Mouse (Mus musculus) ovary, postnatal 36 days (tissue): ENCODE measurements around the gene Bbs9.

Experiments
- DNase-seq: peaks from one replicate; pipeline ENCODE4 v3.0.0; 2022; ENCODE audit warnings: low spot score, mixed read lengths

Gene Bbs9

GRCm38 (mm10) chr9:22690234-22690633 is 214.7 kb downstream of the Bbs9 start:
- no peak for DNase-seq

DNA sequence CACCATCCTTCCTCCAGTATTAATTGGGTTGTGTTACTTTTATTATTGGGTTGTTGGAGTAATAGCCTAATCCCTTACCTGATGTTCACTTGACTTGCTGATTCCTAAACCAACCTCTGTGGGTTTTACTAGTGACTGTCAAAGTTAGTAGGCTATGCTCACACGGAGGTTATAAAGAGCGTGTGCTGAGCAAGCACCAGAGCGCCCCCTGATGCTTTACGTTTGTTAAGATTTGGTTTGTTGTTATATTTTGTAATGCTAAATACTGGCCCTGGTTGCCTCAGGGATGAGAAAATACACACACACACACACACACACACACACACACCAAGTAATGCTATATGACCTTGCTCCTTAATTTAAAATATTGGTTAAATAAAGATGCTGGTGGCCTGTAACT is 219.9 kb downstream of the Bbs9 start:
- no peak for DNase-seq

- no peak for DNase-seq
Observed at GRCm38 (mm10) chr9:22696809-22697374, 221.4 kb downstream of the Bbs9 start.

- DNase-seq: no peak
Observed at GRCm38 (mm10) chr9:22697811-22698210, 222.3 kb downstream of the Bbs9 start.

- DNase-seq: no peak
Observed at GRCm38 (mm10) chr9:22698501-22698900, 223.0 kb downstream of the Bbs9 start.

- DNase-seq: no peak
Observed at GRCm38 (mm10) chr9:22702065-22702611, 226.6 kb downstream of the Bbs9 start.

DNA sequence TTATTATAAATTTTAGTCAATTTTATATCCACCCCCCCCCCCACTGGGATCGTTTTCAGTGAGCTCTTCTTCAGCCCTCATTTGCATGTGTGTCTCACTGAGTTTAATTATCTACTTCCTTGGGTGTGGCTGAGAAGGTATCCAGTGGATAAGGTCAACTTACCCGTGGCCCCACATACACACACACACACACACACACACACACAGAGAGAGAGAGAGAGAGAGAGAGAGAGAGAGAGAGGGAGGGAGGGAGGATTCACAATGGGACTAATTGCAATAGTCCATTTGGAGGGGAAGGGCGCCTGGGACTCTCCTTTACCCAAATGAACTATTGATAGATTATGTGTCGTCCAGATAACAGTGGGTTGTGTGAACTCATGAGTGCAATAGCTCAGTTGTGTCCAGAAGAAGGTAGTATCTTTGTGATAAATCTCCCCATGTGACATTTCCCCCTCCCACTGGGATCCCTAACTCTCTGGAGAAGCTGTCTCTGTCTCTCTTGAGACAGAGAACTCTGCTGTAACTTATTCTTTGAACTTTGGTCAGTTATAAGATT is 227.4 kb downstream of the Bbs9 start:
- no peak for DNase-seq

DNA sequence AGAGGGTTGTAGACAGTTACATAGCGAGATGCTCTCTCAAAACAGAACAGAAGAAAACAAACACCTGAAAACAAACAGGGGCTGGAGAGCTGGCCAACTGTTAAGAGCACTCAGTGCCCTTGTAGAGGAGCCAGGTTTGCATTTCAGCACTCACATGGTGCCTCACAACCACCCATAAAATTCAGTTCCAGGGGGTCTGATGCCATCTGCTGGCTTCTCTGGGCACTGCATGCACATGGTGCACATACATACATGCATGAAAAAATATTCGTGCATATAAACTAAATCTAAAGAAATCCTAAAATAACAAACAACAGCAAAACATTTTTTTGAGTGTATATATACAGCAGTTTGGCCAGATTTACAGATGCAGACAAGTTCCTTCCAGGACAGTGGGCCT is 228.0 kb downstream of the Bbs9 start:
- DNase-seq: no peak

DNA sequence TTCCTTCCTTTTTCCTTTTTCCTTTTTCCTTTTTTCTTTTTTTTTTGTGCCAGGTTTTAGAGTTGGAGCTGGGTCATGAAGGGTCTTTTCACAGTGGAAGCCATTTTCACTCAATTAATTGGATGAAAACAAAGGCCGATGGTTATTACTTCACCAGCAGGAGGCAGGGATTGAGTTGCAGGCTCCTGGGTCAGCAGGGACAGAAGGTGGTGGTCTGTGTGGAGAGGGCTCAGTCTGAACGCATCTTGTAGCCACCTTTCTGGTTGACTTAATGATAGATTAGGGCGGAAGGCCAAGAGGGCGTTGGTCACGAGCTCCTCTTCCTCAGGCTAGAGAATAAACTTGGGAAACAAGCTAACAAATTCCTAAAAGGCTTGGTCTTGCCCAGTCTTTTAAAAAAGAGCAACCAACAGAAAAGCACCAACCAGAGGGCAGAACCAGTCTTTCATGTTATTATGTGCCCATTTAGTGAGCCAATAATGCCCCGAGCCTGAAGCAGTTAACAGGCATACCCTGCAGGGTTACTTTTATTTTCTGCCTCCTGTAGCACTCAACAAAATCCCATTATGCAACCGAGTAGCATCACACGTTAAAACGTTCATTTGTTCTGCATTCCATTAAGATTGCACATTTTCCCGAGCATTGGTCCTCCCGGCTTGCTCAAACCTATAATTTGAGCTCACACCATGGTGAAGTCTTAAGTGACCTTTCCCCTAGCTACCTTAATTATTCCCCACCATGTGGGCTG is 231.8 kb downstream of the Bbs9 start:
- no peak for DNase-seq

GRCm38 (mm10) chr9:22708970-22709726 is 233.6 kb downstream of the Bbs9 start:
- DNase-seq: peak; percentile 73

- DNase-seq: no peak
Observed at GRCm38 (mm10) chr9:22710032-22710431, 234.5 kb downstream of the Bbs9 start.

GRCm38 (mm10) chr9:22711339-22711738 is 235.8 kb downstream of the Bbs9 start:
- DNase-seq: no peak

DNA sequence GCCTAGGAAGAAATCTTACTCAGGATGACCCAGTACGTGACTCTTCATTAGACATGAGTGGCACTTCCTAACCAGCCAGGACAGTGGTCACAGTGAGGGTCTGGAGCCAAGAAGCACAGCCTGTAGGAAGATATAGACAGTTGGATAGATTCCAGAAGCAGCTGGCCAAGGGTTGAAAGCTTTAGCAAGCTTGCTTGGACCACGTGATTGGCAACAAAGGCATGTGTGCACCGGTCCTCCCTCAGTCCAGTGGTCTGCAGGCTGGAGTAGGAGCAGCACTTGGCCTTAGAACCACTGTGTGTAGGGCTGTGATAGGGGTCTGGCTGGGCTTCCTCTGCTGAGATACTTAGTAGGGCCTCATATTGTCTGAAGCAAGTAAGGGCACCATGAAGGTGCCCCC is 237.2 kb downstream of the Bbs9 start:
- DNase-seq: no peak

DNA sequence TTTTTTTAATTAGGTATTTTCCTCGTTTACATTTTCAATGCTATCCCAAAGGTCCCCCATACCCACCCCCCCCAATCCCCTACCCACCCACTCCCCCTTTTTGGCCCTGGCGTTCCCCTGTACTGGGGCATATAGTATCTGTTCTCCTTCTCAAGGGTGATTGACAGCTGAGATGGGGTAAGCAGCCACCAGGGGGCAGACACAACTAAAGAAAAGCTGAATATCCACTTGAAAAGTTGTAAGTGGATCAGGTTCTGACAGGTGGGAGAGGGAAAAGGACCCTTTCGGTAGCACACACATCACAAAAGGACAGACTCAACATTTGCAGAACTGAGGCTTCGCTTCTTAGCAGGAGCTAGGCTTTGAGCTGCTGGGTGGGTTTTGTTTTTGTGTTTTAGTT is 237.8 kb downstream of the Bbs9 start:
- peak; percentile 56 for DNase-seq

GRCm38 (mm10) chr9:22717583-22717982 is 242.1 kb downstream of the Bbs9 start:
- no peak for DNase-seq

DNA sequence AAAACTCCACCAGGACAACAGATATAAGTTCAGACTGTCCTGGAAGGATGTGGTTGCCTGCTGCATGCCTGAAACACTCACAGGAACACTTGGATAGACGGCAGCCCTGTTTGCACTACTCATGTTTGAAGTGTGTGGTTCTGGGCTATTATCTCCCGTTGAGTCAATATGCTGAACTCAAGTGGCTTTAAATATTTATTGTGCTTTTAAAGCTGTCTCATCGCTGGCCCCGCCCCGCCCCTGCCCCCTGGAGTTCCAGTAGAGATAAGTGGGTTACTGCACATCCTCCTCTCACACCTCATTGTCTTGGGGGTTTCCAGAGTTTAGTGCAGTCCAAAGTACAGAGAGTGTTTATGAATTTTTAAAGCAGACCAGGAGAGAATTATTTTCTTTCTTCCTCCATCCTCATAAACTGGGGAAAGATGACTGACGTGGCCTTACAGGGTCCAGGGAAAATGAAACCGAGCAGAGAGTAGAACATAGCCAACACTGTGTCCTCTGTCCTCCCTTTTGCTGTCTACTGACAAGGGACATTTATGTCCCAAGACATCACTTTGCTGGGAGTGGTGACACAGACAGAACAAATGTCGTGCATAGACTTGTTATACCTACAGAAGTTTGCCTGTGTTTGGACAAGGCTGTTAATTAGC is 242.8 kb downstream of the Bbs9 start:
- DNase-seq: no peak

GRCm38 (mm10) chr9:22732646-22733045 is 257.1 kb downstream of the Bbs9 start:
- no peak for DNase-seq

GRCm38 (mm10) chr9:22734954-22735353 is 259.4 kb downstream of the Bbs9 start:
- DNase-seq: no peak

DNA sequence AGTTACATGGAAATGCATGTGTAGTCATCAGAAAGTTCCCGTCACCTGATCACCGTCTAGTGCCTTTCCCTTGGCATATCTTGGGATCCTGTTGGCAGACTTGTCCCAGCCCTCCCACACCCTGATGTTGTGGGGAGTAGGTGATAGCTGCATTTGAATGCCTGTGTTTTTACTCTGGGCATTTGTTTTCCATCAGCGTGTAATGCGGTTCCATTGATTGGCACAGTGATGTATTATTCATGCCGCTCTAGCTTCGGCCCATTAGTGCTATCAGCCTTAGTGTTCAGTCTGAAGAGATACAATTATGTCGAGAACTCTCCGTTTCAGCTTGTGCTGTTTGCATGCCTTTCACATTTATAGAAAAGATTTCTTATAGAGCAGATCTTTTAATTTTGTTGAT is 259.9 kb downstream of the Bbs9 start:
- DNase-seq: no peak

DNA sequence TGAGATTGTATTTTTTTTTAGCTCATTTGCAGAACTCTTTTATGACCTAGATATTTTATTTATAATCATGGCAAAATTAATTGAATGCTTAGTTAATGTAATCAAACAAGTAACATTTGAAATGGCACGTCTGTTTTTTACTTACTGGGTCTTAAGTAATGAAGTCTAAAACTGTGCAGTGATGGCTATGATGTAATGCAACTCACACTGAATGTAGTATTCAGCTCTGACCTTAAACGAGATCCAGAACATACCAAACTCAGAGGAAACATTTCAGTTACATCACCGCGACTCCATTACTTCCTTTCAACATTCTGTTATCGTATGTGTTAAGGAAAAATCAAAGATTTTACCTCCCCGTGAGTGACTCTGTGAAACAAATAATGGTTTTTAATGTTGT is 262.4 kb downstream of the Bbs9 start:
- DNase-seq: no peak

DNA sequence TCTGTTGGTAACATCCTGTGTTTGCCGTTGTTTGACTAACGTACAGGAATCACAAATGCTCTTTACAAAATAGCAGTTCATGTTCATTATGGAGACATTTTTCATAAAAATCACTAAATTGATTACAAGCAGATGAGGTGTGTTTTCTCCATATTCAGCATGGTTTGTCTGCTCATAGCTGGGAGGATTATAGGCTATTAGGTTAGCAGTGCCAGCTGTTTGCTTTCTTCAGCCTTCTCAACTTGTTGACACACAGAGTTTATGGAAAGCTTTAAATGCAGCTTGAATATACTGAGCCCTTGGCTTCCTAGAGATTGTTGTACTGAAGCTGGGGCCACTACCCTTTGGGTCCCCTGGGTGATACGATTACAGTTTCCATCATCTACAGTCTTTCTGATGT is 263.3 kb downstream of the Bbs9 start:
- DNase-seq: no peak

GRCm38 (mm10) chr9:22741967-22742366 is 266.5 kb downstream of the Bbs9 start:
- DNase-seq: no peak
